Comparison of ENCODE assay signal across 8 mouse cellular contexts in the genomic region with DNA sequence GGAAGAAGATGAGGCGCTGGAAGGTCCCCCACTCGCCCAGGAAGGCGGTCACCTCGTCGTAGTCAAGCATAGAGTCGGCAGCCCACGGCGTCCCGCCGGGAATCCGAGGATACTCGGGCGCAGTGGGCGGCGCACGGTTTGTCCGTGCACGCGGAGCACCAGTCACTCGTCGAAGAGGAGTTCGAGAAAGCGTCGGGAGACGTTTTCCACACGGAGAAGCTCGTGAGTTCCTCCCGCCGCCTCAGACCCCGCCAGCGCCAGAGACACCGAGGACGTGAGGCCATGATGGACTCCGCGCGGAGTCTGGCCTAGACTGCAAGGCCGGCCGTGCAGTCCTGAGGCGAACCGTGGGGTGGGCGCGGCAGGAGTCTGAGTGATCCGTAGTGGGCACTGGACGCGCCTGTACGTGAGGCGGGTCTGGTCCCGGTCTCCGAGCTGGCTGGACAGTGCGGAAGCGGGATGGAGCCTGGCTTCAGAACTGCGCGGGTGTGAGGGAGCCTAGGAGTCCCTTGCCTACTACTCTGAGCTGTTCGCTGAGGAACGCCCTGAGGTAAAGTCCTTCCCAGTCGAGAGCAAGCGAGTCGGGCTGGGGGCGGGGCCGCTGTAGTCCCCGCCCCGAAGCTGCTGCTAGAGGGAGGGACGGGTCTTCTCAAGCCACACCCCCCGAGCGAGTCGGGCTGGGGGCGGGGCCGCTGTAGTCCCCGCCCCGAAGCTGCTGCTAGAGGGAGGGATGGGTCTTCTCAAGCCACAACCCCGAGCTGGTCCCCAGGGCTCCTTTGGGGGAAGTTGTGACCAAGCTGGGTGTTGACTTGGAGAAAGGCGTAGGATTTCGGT. TPM values are rescaled to one million over a fixed set of nuclear protein-coding genes. Genes with fewer than 3 reads are reported as not detected.
DNase-seq lines count a peak whose midpoint lies in the region; ATAC-seq and TF ChIP-seq lines count a peak whose summit lies in the region.

A gene (minus strand): TSS at position 545 of the 834 bp plus-strand sequence.

- peak; percentile 54 for ATAC-seq in activated CD4-positive, CD25-positive, alpha-beta regulatory T cell, adult 4 months
- peak; percentile 96 for ATAC-seq in hindbrain, embryonic 16.5 days

- H3K4me1 ChIP-seq in hindbrain, embryonic 16.5 days (ENCODE audit: control insufficient read depth, insufficient read depth, low read depth, low read length), result no peaks in the 10 kb centered on the region
- peaks cover 27% of the 10 kb centered on the region for H3K4me1 ChIP-seq in megakaryocyte, embryonic 14.5 days

- H3K27me3 ChIP-seq in hindbrain, embryonic 16.5 days (replicated peaks; ENCODE audit: control insufficient read depth, insufficient read depth, low read length), result no peaks in the 10 kb centered on the region
- peaks cover 16% of the 10 kb centered on the region for H3K27me3 ChIP-seq in megakaryocyte, embryonic 14.5 days (replicated peaks)

- H3K4me2 ChIP-seq in hindbrain, embryonic 16.5 days (ENCODE audit: low read length), result peak within 1 kb of the TSS; percentile 77

- TF ChIP-seq CTCF in gastrocnemius, adult 2 months (IDR thresholded peaks at IDR 0.05), result no peak

- intact Hi-C loops in gastrocnemius, adult 2 months (cut with DNase I), result no loop called here

- H3K36me3 ChIP-seq in hindbrain, embryonic 16.5 days (ENCODE audit: control insufficient read depth, insufficient read depth, low read length), result no peaks in the 10 kb centered on the region
- no peaks in the 10 kb centered on the region for H3K36me3 ChIP-seq in megakaryocyte, embryonic 14.5 days (replicated peaks; ENCODE audit: low read length)

- H3K27ac ChIP-seq in gastrocnemius, adult 2 months, result peak within 1 kb of the TSS; percentile 78
- no peak within 1 kb of the TSS; the same call in 1 of the 2 replicates for H3K27ac ChIP-seq in hindbrain, embryonic 16.5 days (ENCODE audit: low read depth, low read length)

- H3K4me3 ChIP-seq in gastrocnemius, adult 2 months, result peak within 1 kb of the TSS; percentile 78
- H3K4me3 ChIP-seq in hindbrain, embryonic 16.5 days (ENCODE audit: low read length), result peak within 1 kb of the TSS; percentile 72
- H3K4me3 ChIP-seq in megakaryocyte, embryonic 14.5 days (replicated peaks), result peak within 1 kb of the TSS; percentile 91

- no peaks in the 10 kb centered on the region for H3K9me3 ChIP-seq in hindbrain, embryonic 16.5 days (ENCODE audit: control insufficient read depth, low read length)
- no peaks in the 10 kb centered on the region for H3K9me3 ChIP-seq in megakaryocyte, embryonic 14.5 days

- 2% methylated on average over 66 of the region's 73 CpGs for WGBS in hindbrain, embryonic 16.5 days

- H3K9ac ChIP-seq in hindbrain, embryonic 16.5 days (ENCODE audit: low read depth, low read length), result peak within 1 kb of the TSS; percentile 72

- DNase-seq in cerebellum, postnatal 4 days (ENCODE audit: low spot score in 2 of 2), result peak; percentile 38 to 70
- peak; percentile 82 for DNase-seq in gastrocnemius, adult 2 months
- DNase-seq in left cerebral cortex, adult 8-10 months (ENCODE audit: low spot score in 2 of 2), result peak; percentile 5 to 22
- peak; percentile 11 to 32 for DNase-seq in right cerebral cortex, adult 2 months (ENCODE audit: low spot score in 2 of 2)
- DNase-seq in urinary bladder, postnatal 14 days (ENCODE audit: low spot score), result peak; percentile 82

RNA-seq across cellular contexts. Expression of the gene that starts here (rescaled TPM):
- 1 to 10 TPM in 1 of 2 experiments, under 1 TPM in 1; 0.73 to 1.1 TPM for polyA plus RNA-seq in activated CD4-positive, CD25-positive, alpha-beta regulatory T cell, adult 4 months (2017; shearing (Covaris generic))
- total RNA-seq in gastrocnemius, adult 2 months (2021), result 1 to 10 TPM in 1 of 2 experiments, under 1 TPM in 1; 0.94 to 1.2 TPM
- polyA plus RNA-seq in hindbrain, embryonic 16.5 days (2015; fragmentation: Nextera tagmentation; extraction: Ambion mirVana), result 4.0 and 5.1 TPM in 2 replicates
- 1 to 10 TPM; 1.7 to 3.0 (median 1.7) TPM for total RNA-seq in left cerebral cortex, adult 8-10 months (2022)
- polyA plus RNA-seq in megakaryocyte, embryonic 14.5 days (2012; ENCODE audit: insufficient read depth, low replicate concordance), result 0.29 TPM in 1 of 2 replicates, not detected in the other

Comparison
In these comparisons a context has a peak if more than half of its experiments do, and no peak if none do; other contexts are left out.
1. DNase-seq: peak in every context shown above with its lines; median percentile 82 in gastrocnemius, adult 2 months; 82 in urinary bladder, postnatal 14 days; 54 in cerebellum, postnatal 4 days; 22 in right cerebral cortex, adult 2 months; 14 in left cerebral cortex, adult 8-10 months.